Mouse (Mus musculus): ENCODE measurements at regions not wholly inside any gene's neighbourhood (a gene's known extent, or its start where the extent isn't known, plus 50 kb on each side); places are given as distances from the start of the nearest gene placed in this dataset.

DNA sequence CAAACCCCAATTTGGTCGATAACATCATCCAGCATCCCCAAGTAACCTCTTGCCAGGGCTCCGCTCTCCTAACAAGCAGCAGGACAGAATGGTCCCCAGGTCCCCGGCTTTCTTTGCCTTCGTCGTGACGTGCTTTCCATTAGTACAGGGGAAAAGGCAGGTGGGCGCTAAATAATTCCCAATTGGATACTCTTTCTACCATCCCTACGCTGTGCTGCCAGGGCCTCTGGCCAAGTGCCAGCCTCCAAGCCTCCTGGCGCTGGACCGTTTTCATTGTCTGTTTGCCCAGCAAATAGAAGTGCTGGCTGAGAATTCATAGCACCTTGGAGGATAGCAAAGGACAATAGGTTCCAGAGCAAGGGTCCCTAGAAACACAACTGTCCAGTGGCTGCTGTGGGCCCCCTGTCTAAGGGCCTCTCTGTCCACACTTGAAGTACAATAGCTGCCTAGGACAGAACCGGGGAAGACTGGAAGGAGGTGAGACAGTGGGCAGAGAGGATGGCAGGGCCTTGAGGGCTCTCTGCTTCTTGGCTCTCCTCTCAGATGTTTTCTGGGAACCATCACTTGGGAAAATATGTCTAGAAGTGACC is 298.9 kb downstream of the Bcor start:
- TF ChIP-seq GATA1 (IDR thresholded peaks at IDR 0.05; ENCODE audit: borderline replicate concordance, low read length) (no peak), FLI1 (IDR thresholded peaks at IDR 0.05; ENCODE audit: low read length) (no peak)
